Mouse (Mus musculus): ENCODE measurements around the gene Tmem251. TPM values are rescaled to one million over a fixed set of nuclear protein-coding genes. Genes with fewer than 3 reads are reported as not detected.

The Tmem251 gene
- polyA plus RNA-seq (2015; fragmentation: Nextera tagmentation; extraction: Ambion mirVana): 12.4 and 13.3 TPM in 2 replicates

GRCm38 (mm10) chr12:102743589-102744574, at the start of gene Tmem251, which contains the start of gene Moap1:
TSS of gene Tmem251 (plus strand) at chr12:102743762.
TSS of gene Moap1 (minus strand) at chr12:102743661.
- Histone ChIP-seq H3K9me3 (no peaks in the 10 kb centered on the region), H3K4me3 (replicated peaks) (peak within 1 kb of the TSS; percentile 73), H3K27me3 (no peaks in the 10 kb centered on the region), H3K9ac (replicated peaks) (peak within 1 kb of the TSS; percentile 89), H3K4me2 (replicated peaks) (peak within 1 kb of the TSS; percentile 88), H3K4me1 (replicated peaks) (peaks cover 24% of the 10 kb centered on the region), H3K27ac (peak within 1 kb of the TSS; percentile 94), H3K36me3 (peaks cover 13% of the 10 kb centered on the region)
- WGBS: under 1% methylated on average over 60 of the region's 63 CpGs
- ATAC-seq: peak; percentile 98

- Histone ChIP-seq H3K4me3 (replicated peaks) (no peak overlapping the region), H3K27ac (no peak overlapping the region), H3K9ac (replicated peaks) (no peak overlapping the region), H3K9me3 (no peaks in the 10 kb centered on the region), H3K36me3 (no peaks in the 10 kb centered on the region), H3K4me2 (replicated peaks) (no peak overlapping the region), H3K4me1 (replicated peaks) (peaks cover 39% of the 10 kb centered on the region), H3K27me3 (no peaks in the 10 kb centered on the region)
- WGBS: 59% methylated on average over 18 of the region's 18 CpGs
- ATAC-seq: no peak
These were observed 48.0 kb upstream of the Tmem251 start for GRCm38 (mm10) chr12:102695369-102696239.

GRCm38 (mm10) chr12:102696635-102697354, 46.8 kb upstream of the Tmem251 start:
- Histone ChIP-seq H3K27ac (no peak overlapping the region), H3K9ac (replicated peaks) (no peak overlapping the region), H3K27me3 (no peaks in the 10 kb centered on the region), H3K4me2 (replicated peaks) (no peak overlapping the region), H3K36me3 (no peaks in the 10 kb centered on the region), H3K4me3 (replicated peaks) (no peak overlapping the region), H3K4me1 (replicated peaks) (peaks cover 39% of the 10 kb centered on the region), H3K9me3 (no peaks in the 10 kb centered on the region)
- ATAC-seq: no peak
- WGBS: 91% methylated on average over 14 of the region's 14 CpGs

GRCm38 (mm10) chr12:102697381-102697780, 46.2 kb upstream of the Tmem251 start:
- WGBS: 76% methylated on average over 7 of the region's 7 CpGs
- 0 out of 2 replicates have a peak overlapping the region, but pooled peaks have one; percentile 81 for H3K27ac ChIP-seq

DNA sequence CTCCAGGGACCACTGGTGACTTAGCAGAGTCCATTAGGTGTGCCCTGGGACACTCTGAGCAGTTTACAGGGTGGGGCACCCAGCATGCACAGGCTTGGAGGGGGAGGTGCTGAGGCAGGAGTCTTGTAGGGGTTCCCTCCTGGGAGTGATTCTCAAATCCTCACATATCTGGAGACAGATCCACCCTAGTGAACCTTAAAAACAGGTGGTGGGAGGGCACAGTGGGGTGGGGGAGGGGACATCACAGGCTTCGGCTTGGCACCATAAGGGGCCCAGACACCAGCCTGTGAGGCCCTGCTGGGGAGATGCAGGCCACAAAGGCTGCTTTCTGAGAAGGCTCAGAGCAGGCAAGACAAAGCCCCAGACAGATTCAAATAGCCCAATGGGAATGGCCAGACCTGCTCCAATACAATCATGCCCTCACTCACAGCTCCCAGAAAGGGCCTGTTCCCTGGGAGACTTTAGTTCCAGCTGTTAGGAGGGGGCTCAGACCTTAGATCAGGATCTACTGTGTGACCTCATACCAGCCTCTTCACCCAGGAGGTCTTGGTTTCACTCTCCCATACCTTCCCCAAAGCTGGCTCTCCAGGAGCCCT, 45.4 kb upstream of the Tmem251 start:
- no peaks in the 10 kb centered on the region for H3K36me3 ChIP-seq
- H3K27ac ChIP-seq: peak overlapping the region; percentile 81
- no peaks in the 10 kb centered on the region for H3K27me3 ChIP-seq
- peaks cover 53% of the 10 kb centered on the region for H3K4me1 ChIP-seq (replicated peaks)
- H3K4me2 ChIP-seq (replicated peaks): no peak overlapping the region
- 0% methylated on average over 1 of the region's 1 CpGs for WGBS
- ATAC-seq: peak; percentile 65
- H3K4me3 ChIP-seq (replicated peaks): no peak overlapping the region
- H3K9me3 ChIP-seq: no peaks in the 10 kb centered on the region
- no peak overlapping the region for H3K9ac ChIP-seq (replicated peaks)

More at GRCm38 (mm10) chr12:102697381-102697780, 46.2 kb upstream of the Tmem251 start:
- Histone ChIP-seq H3K27me3 (no peaks in the 10 kb centered on the region), H3K9me3 (no peaks in the 10 kb centered on the region), H3K4me2 (replicated peaks) (no peak overlapping the region), H3K4me3 (replicated peaks) (no peak overlapping the region), H3K36me3 (no peaks in the 10 kb centered on the region), H3K4me1 (replicated peaks) (peaks cover 45% of the 10 kb centered on the region), H3K9ac (replicated peaks) (no peak overlapping the region)
- ATAC-seq: no peak

GRCm38 (mm10) chr12:102699156-102699555, 44.4 kb upstream of the Tmem251 start:
- no peaks in the 10 kb centered on the region for H3K9me3 ChIP-seq
- H3K27me3 ChIP-seq: no peaks in the 10 kb centered on the region
- no peak overlapping the region for H3K4me2 ChIP-seq (replicated peaks)
- 5% methylated on average over 1 of the region's 1 CpGs for WGBS
- no peak overlapping the region for H3K4me3 ChIP-seq (replicated peaks)
- no peak for ATAC-seq
- H3K27ac ChIP-seq: peak overlapping the region; percentile 81
- no peak overlapping the region; the same call in 1 of the 2 replicates for H3K9ac ChIP-seq (replicated peaks)
- no peaks in the 10 kb centered on the region for H3K36me3 ChIP-seq
- H3K4me1 ChIP-seq (replicated peaks): peaks cover 63% of the 10 kb centered on the region

GRCm38 (mm10) chr12:102700453-102700852, 43.1 kb upstream of the Tmem251 start:
- H3K27ac ChIP-seq: no peak overlapping the region
- H3K4me1 ChIP-seq (replicated peaks): peaks cover 64% of the 10 kb centered on the region
- WGBS: 71% methylated on average over 12 of the region's 12 CpGs

GRCm38 (mm10) chr12:102701691-102702207, 41.8 kb upstream of the Tmem251 start:
- H3K4me1 ChIP-seq (replicated peaks): peaks cover 66% of the 10 kb centered on the region

More at GRCm38 (mm10) chr12:102700453-102700852, 43.1 kb upstream of the Tmem251 start:
- no peaks in the 10 kb centered on the region for H3K36me3 ChIP-seq
- no peak overlapping the region for H3K9ac ChIP-seq (replicated peaks)
- H3K4me3 ChIP-seq (replicated peaks): no peak overlapping the region
- no peak overlapping the region for H3K4me2 ChIP-seq (replicated peaks)
- H3K9me3 ChIP-seq: no peaks in the 10 kb centered on the region
- no peaks in the 10 kb centered on the region for H3K27me3 ChIP-seq
- ATAC-seq: no peak

DNA sequence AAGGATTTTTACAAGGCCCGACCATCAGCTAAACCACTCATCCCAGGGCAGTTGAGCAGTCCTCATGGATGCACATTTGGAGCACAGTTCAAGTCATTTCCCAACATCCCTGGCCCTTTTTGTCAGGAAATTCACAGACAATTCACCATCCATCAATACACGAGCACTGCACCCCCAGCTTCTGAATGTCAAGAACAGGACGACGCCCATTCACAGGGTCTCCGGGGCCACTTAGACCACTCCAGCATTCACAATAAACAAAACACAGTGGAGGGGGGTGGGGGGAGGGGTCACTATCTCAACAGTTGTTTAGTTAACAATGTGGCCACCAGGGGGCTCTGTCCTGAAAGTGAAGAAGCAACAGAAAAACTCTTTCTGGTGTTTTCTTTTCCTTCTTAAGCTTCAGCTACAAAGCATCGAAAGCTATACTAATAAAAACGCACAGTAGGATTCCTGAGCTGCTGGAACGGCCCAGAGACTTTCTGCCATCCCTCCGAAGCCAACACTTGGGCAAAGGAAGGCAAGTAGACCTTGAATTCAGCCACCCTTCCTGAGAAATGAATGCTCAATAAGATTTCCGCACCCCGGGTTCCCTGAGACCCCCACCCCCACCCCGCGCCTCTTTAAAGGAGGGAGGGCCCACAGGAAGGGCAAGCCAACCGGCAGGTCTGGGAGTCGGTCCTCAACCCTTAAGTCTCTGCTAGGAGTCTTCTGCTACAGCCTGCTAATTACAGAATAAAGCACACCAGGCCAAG, 41.0 kb upstream of the Tmem251 start:
- no peak for ATAC-seq
- Histone ChIP-seq H3K4me1 (replicated peaks) (peaks cover 63% of the 10 kb centered on the region), H3K4me2 (replicated peaks) (peak overlapping the region; percentile 89)

More at GRCm38 (mm10) chr12:102701691-102702207, 41.8 kb upstream of the Tmem251 start:
- Histone ChIP-seq H3K9me3 (no peaks in the 10 kb centered on the region), H3K27ac (no peak overlapping the region), H3K36me3 (no peaks in the 10 kb centered on the region), H3K9ac (replicated peaks) (no peak overlapping the region), H3K4me2 (replicated peaks) (peak overlapping the region; percentile 89), H3K4me3 (replicated peaks) (peak overlapping the region; percentile 75; the same call in 1 of the 2 replicates), H3K27me3 (0 out of 2 replicates have a peak, but pooled peaks cover 3% of the 10 kb centered on the region)
- 90% methylated on average over 5 of the region's 5 CpGs for WGBS
- no peak for ATAC-seq

GRCm38 (mm10) chr12:102703111-102703412, 40.5 kb upstream of the Tmem251 start:
- Histone ChIP-seq H3K27me3 (0 out of 2 replicates have a peak, but pooled peaks cover 6% of the 10 kb centered on the region), H3K36me3 (no peaks in the 10 kb centered on the region), H3K4me2 (replicated peaks) (peak overlapping the region; percentile 89), H3K4me1 (replicated peaks) (peaks cover 58% of the 10 kb centered on the region), H3K27ac (peak overlapping the region; percentile 65; the same call in 1 of the 2 replicates), H3K9me3 (no peaks in the 10 kb centered on the region), H3K4me3 (replicated peaks) (peak overlapping the region; percentile 75), H3K9ac (replicated peaks) (peak overlapping the region; percentile 40)
- WGBS: 3% methylated on average over 4 of the region's 4 CpGs
- no peak for ATAC-seq

More for the DNA sequence above, 41.0 kb upstream of the Tmem251 start:
- H3K9ac ChIP-seq (replicated peaks): peak overlapping the region; percentile 40
- no peaks in the 10 kb centered on the region for H3K9me3 ChIP-seq
- WGBS: 4% methylated on average over 15 of the region's 15 CpGs
- H3K4me3 ChIP-seq (replicated peaks): peak overlapping the region; percentile 75
- H3K27me3 ChIP-seq: 0 out of 2 replicates have a peak, but pooled peaks cover 6% of the 10 kb centered on the region
- no peaks in the 10 kb centered on the region for H3K36me3 ChIP-seq
- H3K27ac ChIP-seq: peak overlapping the region; percentile 65; the same call in 1 of the 2 replicates
